Mouse (Mus musculus): ENCODE measurements around the gene Elp6.

Elp6 gene

DNA sequence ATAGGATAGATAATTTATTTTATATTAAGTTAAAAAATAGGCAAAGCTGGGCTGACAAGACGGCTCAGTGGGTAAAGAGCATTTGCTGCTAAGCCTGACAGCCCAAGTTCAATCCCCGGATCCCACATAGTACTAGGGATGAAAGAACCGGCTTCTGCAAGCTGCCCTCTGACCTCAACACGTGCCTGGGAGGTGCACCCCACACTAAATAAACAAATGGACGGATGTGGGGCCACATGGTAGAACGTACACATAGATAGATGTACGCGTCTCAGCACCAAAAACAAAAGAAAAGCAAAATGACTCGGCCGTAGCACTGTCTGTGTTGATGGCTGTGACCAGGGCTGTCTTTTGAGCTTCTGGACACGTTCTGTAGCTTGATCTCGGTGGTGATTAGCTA lies 56.3 kb downstream of the Elp6 start:
- DNase-seq (ENCODE audit: low read depth, low spot score): no peak

DNA sequence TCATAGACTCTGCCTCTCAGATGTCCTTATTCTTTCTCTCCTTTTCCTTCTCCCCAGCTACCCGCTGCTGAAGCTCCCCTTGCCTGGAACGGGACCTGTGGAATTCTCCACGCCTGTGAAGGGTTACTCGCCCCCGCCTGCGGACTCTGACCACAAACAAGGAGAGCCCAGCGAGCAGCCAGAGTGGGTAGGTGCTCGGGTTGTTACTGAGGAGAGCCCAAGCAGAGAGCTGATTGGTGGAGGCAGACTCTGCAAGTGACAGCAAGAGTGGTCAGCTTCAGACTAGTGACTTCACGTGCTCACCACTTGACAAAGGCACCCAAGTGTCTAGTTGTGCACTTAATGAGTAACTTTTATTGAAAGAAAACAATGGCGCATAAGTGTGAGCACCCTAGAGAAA lies 57.4 kb downstream of the Elp6 start:
- no peak for DNase-seq (ENCODE audit: low read depth, low spot score)

DNA sequence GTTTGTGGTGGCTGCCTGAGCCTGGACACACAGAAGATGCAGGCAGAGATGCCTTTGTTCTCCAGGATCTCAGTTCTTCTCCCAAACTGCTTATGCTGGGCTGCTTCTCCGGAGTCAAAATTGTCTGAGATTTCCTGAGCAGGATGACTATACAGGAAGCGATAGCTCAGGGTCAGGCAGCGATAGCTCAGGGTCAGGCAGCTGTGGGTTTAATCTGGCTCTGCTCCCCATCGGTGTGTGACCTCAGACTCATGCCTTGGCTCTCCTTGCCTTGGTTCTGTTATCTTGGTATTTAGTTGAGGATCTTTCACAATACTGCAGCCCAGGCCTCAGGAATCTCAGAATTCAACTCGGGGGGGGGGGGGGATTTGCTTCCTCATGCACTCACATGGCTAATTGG lies 61.8 kb downstream of the Elp6 start:
- no peak for DNase-seq (ENCODE audit: low read depth, low spot score)

DNA sequence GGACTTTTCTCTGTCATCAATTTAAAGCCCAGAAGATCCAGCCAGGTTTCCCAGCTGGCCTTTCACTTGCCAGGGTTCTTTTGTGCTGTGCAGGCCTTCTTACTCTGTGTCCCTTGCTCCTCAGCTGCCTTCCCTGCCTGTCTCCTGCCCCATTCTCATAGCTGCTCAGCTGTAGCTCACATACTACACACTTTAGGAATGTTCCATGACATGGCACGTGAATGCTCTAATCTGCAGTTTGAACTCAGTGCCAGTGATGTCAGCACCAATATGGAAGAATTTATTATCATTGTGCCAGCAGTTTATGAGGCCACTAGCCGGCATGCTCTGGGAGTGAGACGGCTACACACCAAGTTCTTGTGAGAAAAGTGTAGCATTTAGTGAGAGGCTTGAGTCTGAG lies 64.9 kb downstream of the Elp6 start:
- DNase-seq (ENCODE audit: low read depth, low spot score): no peak
